Mouse (Mus musculus) liver, embryonic 14.5 days (tissue): ENCODE results near the gene Srek1. TPM values are rescaled to one million over a fixed set of nuclear protein-coding genes. Genes with fewer than 3 reads are reported as not detected.

Experiments used
- ATAC-seq: fragments of 200-750 bp; cut with Nextera tagmentation; 2 replicates; pipeline ENCODE4 v1.8.0; 2017; ENCODE audit warnings: moderate number of reproducible peaks, mild to moderate bottlenecking, moderate library complexity; ENCODE audit not compliant: insufficient read depth
- DNase-seq, 3 experiments: peaks; one replicate each; pipeline ENCODE4 v3.0.0-alpha.2; 2012 to 2013; ENCODE audit warnings: low read depth in 3 of 3, low spot score in 3 of 3
- H3K27ac ChIP-seq: fragments of 300-500 bp; sonication (generic); 2 replicates; pipeline ENCODE4 v1.5.1; 2014; ENCODE audit warnings: moderate library complexity, mild to moderate bottlenecking, control low read depth, inconsistent platforms
- H3K27me3 ChIP-seq: fragments of 300-500 bp; sonication (generic); 2 replicates; pipeline ENCODE4 v1.6.1; 2014; ENCODE audit warnings: mild to moderate bottlenecking, low read length, moderate library complexity; ENCODE audit not compliant: control insufficient read depth, insufficient read depth
- H3K36me3 ChIP-seq: fragments of 300-500 bp; sonication (generic); replicated peaks from 2 replicates; pipeline ENCODE4 v1.6.1; 2014; ENCODE audit warnings: low read depth; ENCODE audit not compliant: control insufficient read depth, insufficient read depth
- H3K4me1 ChIP-seq, 2 experiments: fragments of 200-500 bp in 1 of 2; fragments of 300-500 bp in 1 of 2; sonication (generic) in 1 of 2; replicated peaks; 2 replicates each; pipeline ENCODE4 v1.6.1; 2012 to 2014; ENCODE audit warnings: antibody characterized with exemption in 1 of 2, inconsistent platforms in 1 of 2, low read length in 1 of 2; ENCODE audit not compliant: control insufficient read depth in 2 of 2, insufficient read depth in 2 of 2
- H3K4me2 ChIP-seq: fragments of 300-500 bp; sonication (generic); 2 replicates; pipeline ENCODE4 v1.6.1; 2014; ENCODE audit warnings: low read depth, mild to moderate bottlenecking, control low read depth, moderate library complexity
- H3K4me3 ChIP-seq, 2 experiments: fragments of 200-500 bp in 1 of 2; fragments of 300-500 bp in 1 of 2; sonication (generic) in 1 of 2; 2 replicates each; pipeline ENCODE4 v1.5.1; 2012 to 2014; ENCODE audit warnings: low read depth in 2 of 2, low read length in 2 of 2, mild to moderate bottlenecking in 2 of 2, control low read depth in 1 of 2, inconsistent platforms in 1 of 2, moderate library complexity in 1 of 2; ENCODE audit not compliant: insufficient read depth in 1 of 2
- H3K9ac ChIP-seq: fragments of 300-500 bp; sonication (generic); replicated peaks from 2 replicates; pipeline ENCODE4 v1.6.1; 2014; ENCODE audit warnings: mild to moderate bottlenecking, control low read depth, moderate library complexity
- H3K9me3 ChIP-seq: fragments of 300-500 bp; sonication (generic); 2 replicates; pipeline ENCODE4 v1.6.1; 2016; ENCODE audit warnings: low read length, mixed read lengths; ENCODE audit not compliant: control insufficient read depth
- CTCF ChIP-seq: IDR thresholded peaks from 2 replicates; pipeline ENCODE4 v1.5.1; 2016; ENCODE audit warnings: antibody characterized with exemption, low read depth, control low read depth
- EP300 ChIP-seq: IDR thresholded peaks from 2 replicates; pipeline ENCODE4 v1.6.1; 2016; ENCODE audit warnings: antibody characterized with exemption, low read depth
- WGBS: fragments of 180-500 bp; shearing (Covaris S2); extraction: QIAGEN DNeasy Blood & Tissue Kit; methylation state at CpG from one replicate; pipeline ENCODE4 v1.1.7; 2014; ENCODE audit not compliant: insufficient replicate concordance; 5-methylcytosine and 5-hydroxymethylcytosine counted together
- polyA plus RNA-seq, 2 experiments: library from polyadenylated mRNA; depleted of rRNA in 1 of 2; stranded (reverse) in 1 of 2; unstranded in 1 of 2; fragments of >200 nt; fragmentation: Nextera tagmentation in 1 of 2; extraction: Ambion mirVana in 1 of 2; gene quantifications; 2 replicates each; pipeline versions ENCODE4 v1.2.1 to v1.2.3; 2012 to 2014

The Srek1 gene
- polyA plus RNA-seq, 2 experiments: 14.4 to 16.3 TPM

GRCm38 (mm10) chr13:103703833-103704232, 70.6 kb downstream of the Srek1 start:
- H3K9me3 ChIP-seq: no peaks in the 10 kb centered on the region
- H3K4me2 ChIP-seq: no peak overlapping the region
- peaks cover 0 to 3% of the 10 kb centered on the region in 2 experiments; a peak in 2 of 4 replicates for H3K4me1 ChIP-seq
- no peak for TF ChIP-seq EP300
- TF ChIP-seq CTCF: no peak
- H3K4me3 ChIP-seq: no peak overlapping the region
- DNase-seq: no peak
- H3K27ac ChIP-seq: no peak overlapping the region
- H3K27me3 ChIP-seq: no peaks in the 10 kb centered on the region
- H3K36me3 ChIP-seq: no peaks in the 10 kb centered on the region
- no peak for ATAC-seq
- WGBS: 71% methylated on average over 6 of the region's 6 CpGs
- H3K9ac ChIP-seq: no peak overlapping the region

- Histone ChIP-seq H3K9ac (no peak overlapping the region), H3K27me3 (no peaks in the 10 kb centered on the region), H3K36me3 (no peaks in the 10 kb centered on the region), H3K27ac (no peak overlapping the region), H3K9me3 (no peaks in the 10 kb centered on the region), H3K4me3 (no peak overlapping the region), H3K4me1 (peaks cover 0 to 3% of the 10 kb centered on the region in 2 experiments; a peak in 2 of 4 replicates), H3K4me2 (no peak overlapping the region)
- DNase-seq (peak; percentile 34 to 40 (median 37)), ATAC-seq (no peak)
- WGBS: 43% methylated on average over 7 of the region's 7 CpGs
- TF ChIP-seq CTCF (peak; percentile 89), EP300 (no peak)
These were observed 71.0 kb downstream of the Srek1 start for GRCm38 (mm10) chr13:103703386-103703785.

GRCm38 (mm10) chr13:103702266-103702665, 72.1 kb downstream of the Srek1 start:
- TF ChIP-seq EP300 (no peak), CTCF (no peak)
- Histone ChIP-seq H3K4me3 (no peak overlapping the region), H3K9me3 (no peaks in the 10 kb centered on the region), H3K36me3 (no peaks in the 10 kb centered on the region), H3K27me3 (no peaks in the 10 kb centered on the region), H3K27ac (no peak overlapping the region), H3K4me2 (no peak overlapping the region), H3K4me1 (peaks cover 0 to 3% of the 10 kb centered on the region in 2 experiments; a peak in 2 of 4 replicates), H3K9ac (no peak overlapping the region)
- ATAC-seq (no peak), DNase-seq (no peak)
- WGBS: 60% methylated on average over 3 of the region's 3 CpGs

GRCm38 (mm10) chr13:103700752-103701151, 73.7 kb downstream of the Srek1 start:
- no peak overlapping the region for H3K4me3 ChIP-seq
- no peaks in the 10 kb centered on the region for H3K36me3 ChIP-seq
- 57% methylated on average over 2 of the region's 2 CpGs for WGBS
- H3K9ac ChIP-seq: no peak overlapping the region
- TF ChIP-seq CTCF: no peak
- no peak for TF ChIP-seq EP300
- H3K27ac ChIP-seq: no peak overlapping the region
- H3K4me2 ChIP-seq: no peak overlapping the region
- H3K9me3 ChIP-seq: no peaks in the 10 kb centered on the region
- ATAC-seq (no peak), DNase-seq (no peak)
- peaks cover 0 to 3% of the 10 kb centered on the region in 2 experiments; a peak in 2 of 4 replicates for H3K4me1 ChIP-seq
- H3K27me3 ChIP-seq: no peaks in the 10 kb centered on the region

GRCm38 (mm10) chr13:103697993-103698392, 76.4 kb downstream of the Srek1 start:
- Histone ChIP-seq H3K4me1 (no peaks in the 10 kb centered on the region), H3K4me3 (no peak overlapping the region), H3K27ac (no peak overlapping the region), H3K4me2 (no peak overlapping the region), H3K9ac (no peak overlapping the region), H3K27me3 (no peaks in the 10 kb centered on the region), H3K9me3 (no peaks in the 10 kb centered on the region), H3K36me3 (no peaks in the 10 kb centered on the region)
- no peak for DNase-seq
- 43% methylated on average over 9 of the region's 9 CpGs for WGBS
- no peak for TF ChIP-seq EP300
- no peak for TF ChIP-seq CTCF
- ATAC-seq: no peak
